Mouse (Mus musculus) c-Kit-positive CD71-negative TER-119-negative erythroid progenitor cells, embryonic 14.5 days (primary cell): Measurements from ENCODE around the gene Pdcd4.

Experiments
- DNase-seq: peaks from one replicate; pipeline ENCODE4 v3.0.0-alpha.2; 2013; ENCODE audit warnings: low read depth

The Pdcd4 gene

GRCm38 (mm10) chr19:53892061-53892460 is at the start of gene Pdcd4:
TSS of gene Pdcd4 (plus strand) at chr19:53892231.
- DNase-seq = no peak

GRCm38 (mm10) chr19:53843972-53844371 is 48.1 kb upstream of the Pdcd4 start:
- no peak for DNase-seq

GRCm38 (mm10) chr19:53848272-53848995 is 43.6 kb upstream of the Pdcd4 start:
- no peak for DNase-seq

GRCm38 (mm10) chr19:53850166-53850922 is 41.7 kb upstream of the Pdcd4 start:
- DNase-seq = no peak

GRCm38 (mm10) chr19:53851352-53851751 is 40.7 kb upstream of the Pdcd4 start:
- no peak for DNase-seq

GRCm38 (mm10) chr19:53851826-53852698 is 40.0 kb upstream of the Pdcd4 start:
- DNase-seq = no peak

- no peak for DNase-seq
These were observed 39.2 kb upstream of the Pdcd4 start for GRCm38 (mm10) chr19:53852699-53853451.

GRCm38 (mm10) chr19:53854978-53855377 is 37.1 kb upstream of the Pdcd4 start:
- DNase-seq = no peak

- no peak for DNase-seq
These were observed 36.2 kb upstream of the Pdcd4 start for GRCm38 (mm10) chr19:53855781-53856180.

- no peak for DNase-seq
These were observed 35.2 kb upstream of the Pdcd4 start for GRCm38 (mm10) chr19:53856794-53857193.

- no peak for DNase-seq
These were observed 34.1 kb upstream of the Pdcd4 start for GRCm38 (mm10) chr19:53857962-53858361.

- no peak for DNase-seq
These were observed 32.9 kb upstream of the Pdcd4 start for GRCm38 (mm10) chr19:53859149-53859548.

- no peak for DNase-seq
These were observed 32.4 kb upstream of the Pdcd4 start for GRCm38 (mm10) chr19:53859593-53859992.

- no peak for DNase-seq
These were observed 30.7 kb upstream of the Pdcd4 start for GRCm38 (mm10) chr19:53861346-53861745.

GRCm38 (mm10) chr19:53862573-53863246 is 29.3 kb upstream of the Pdcd4 start:
- no peak for DNase-seq

GRCm38 (mm10) chr19:53867238-53867637 is 24.8 kb upstream of the Pdcd4 start:
- no peak for DNase-seq

- DNase-seq = no peak
These were observed 23.9 kb upstream of the Pdcd4 start for GRCm38 (mm10) chr19:53868125-53868524.

GRCm38 (mm10) chr19:53868796-53869195 is 23.2 kb upstream of the Pdcd4 start:
- no peak for DNase-seq

GRCm38 (mm10) chr19:53869427-53870385 is 22.3 kb upstream of the Pdcd4 start:
- DNase-seq = no peak

GRCm38 (mm10) chr19:53870568-53870967 is 21.5 kb upstream of the Pdcd4 start:
- no peak for DNase-seq
